ENCODE assay signal across 33 mouse cellular contexts in genomic region chr9:119951388-119951787, GRCm38 (mm10). TPM values are rescaled to one million over a fixed set of nuclear protein-coding genes. Genes with fewer than 3 reads are reported as not detected.
"Had no signal": no experiment of that assay in that cellular context is flagged by ENCODE, and none has a peak within 500 bp of the region (broad histone marks: within the 10 kb centered on the region; RNA-seq: fewer than 3 reads in every experiment).

No protein-coding gene starts in this region.

- H3K9ac ChIP-seq: limb, embryonic 12.5 days; limb, embryonic 15.5 days; liver, embryonic 12.5 days; liver, embryonic 13.5 days; liver, embryonic 14.5 days; liver, embryonic 15.5 days; liver, postnatal 0 days; lung, embryonic 14.5 days; lung, embryonic 15.5 days; midbrain, embryonic 12.5 days; midbrain, embryonic 13.5 days; midbrain, embryonic 15.5 days; neural tube, embryonic 12.5 days had no signal

- DNase-seq: left cerebral cortex, postnatal 4 days; liver; liver, embryonic 13.5 days; liver, postnatal 0 days; lung, adult 18-20 months; lung, adult 2 months; lung, embryonic 14.5 days; lung, postnatal 10 days; lung, postnatal 14 days; lung, postnatal 36 days; lung, postnatal 4 days had no signal

- H3K4me3 ChIP-seq: left cerebral cortex, adult 2 months; limb, embryonic 10.5 days; limb, embryonic 12.5 days; limb, embryonic 13.5 days; limb, embryonic 15.5 days; liver, embryonic 12.5 days; liver, embryonic 13.5 days; liver, embryonic 15.5 days; lung, embryonic 15.5 days; megakaryocyte, embryonic 14.5 days; midbrain, embryonic 10.5 days; midbrain, embryonic 12.5 days; midbrain, embryonic 13.5 days; midbrain, embryonic 15.5 days; myocyte; neural tube, embryonic 12.5 days had no signal

- H3K4me2 ChIP-seq: limb, embryonic 12.5 days; limb, embryonic 13.5 days; limb, embryonic 15.5 days; liver, embryonic 11.5 days; liver, embryonic 12.5 days; liver, embryonic 13.5 days; liver, embryonic 15.5 days; lung, embryonic 14.5 days; lung, embryonic 15.5 days; midbrain, embryonic 12.5 days; midbrain, embryonic 13.5 days; midbrain, embryonic 15.5 days; neural tube, embryonic 12.5 days had no signal

- ATAC-seq: liver, embryonic 12.5 days; liver, postnatal 0 days; midbrain, embryonic 13.5 days; midbrain, embryonic 15.5 days; midbrain, embryonic 16.5 days had no signal

- H3K9me3 ChIP-seq: limb, embryonic 10.5 days; limb, embryonic 12.5 days; limb, embryonic 13.5 days; limb, embryonic 15.5 days; liver, embryonic 12.5 days; liver, embryonic 13.5 days; liver, embryonic 15.5 days; lung, embryonic 15.5 days; megakaryocyte, embryonic 14.5 days; midbrain, embryonic 10.5 days; midbrain, embryonic 12.5 days; midbrain, embryonic 13.5 days; midbrain, embryonic 15.5 days; neural tube, embryonic 12.5 days had no signal

- H3K36me3 ChIP-seq: limb, embryonic 10.5 days; limb, embryonic 12.5 days; limb, embryonic 13.5 days; limb, embryonic 15.5 days; liver, embryonic 12.5 days; liver, embryonic 13.5 days; liver, embryonic 15.5 days; lung, embryonic 15.5 days; midbrain, embryonic 10.5 days; midbrain, embryonic 12.5 days; midbrain, embryonic 13.5 days; midbrain, embryonic 15.5 days; neural tube, embryonic 12.5 days had no signal

- H3K27ac ChIP-seq: left cerebral cortex, adult 2 months; limb, embryonic 12.5 days; limb, embryonic 13.5 days; limb, embryonic 15.5 days; liver, embryonic 12.5 days; liver, embryonic 13.5 days; liver, embryonic 14.5 days; liver, embryonic 15.5 days; lung, embryonic 15.5 days; macrophage; midbrain, embryonic 12.5 days; midbrain, embryonic 13.5 days; midbrain, embryonic 15.5 days; neural tube, embryonic 12.5 days had no signal

- H3K4me1 ChIP-seq: liver, embryonic 12.5 days; liver, embryonic 13.5 days; liver, embryonic 15.5 days; midbrain, embryonic 10.5 days; midbrain, embryonic 12.5 days; midbrain, embryonic 15.5 days; neural tube, embryonic 12.5 days had no signal

- H3K27me3 ChIP-seq: limb, embryonic 12.5 days; limb, embryonic 13.5 days; limb, embryonic 15.5 days; liver, embryonic 12.5 days; liver, embryonic 13.5 days; liver, embryonic 15.5 days; lung, embryonic 15.5 days; midbrain, embryonic 12.5 days; midbrain, embryonic 13.5 days; midbrain, embryonic 15.5 days; neural tube, embryonic 12.5 days had no signal

RNA-seq across cellular contexts. Expression of gene Ttc21a, which starts 14.0 kb away (rescaled TPM):
- total RNA-seq: liver, adult 2 months; megakaryocyte-erythroid progenitor cell, adult 5-6 weeks; monocyte, adult 5-6 weeks had no signal
- polyA plus RNA-seq: liver, adult 2 months had no signal
